In the genomic region with DNA sequence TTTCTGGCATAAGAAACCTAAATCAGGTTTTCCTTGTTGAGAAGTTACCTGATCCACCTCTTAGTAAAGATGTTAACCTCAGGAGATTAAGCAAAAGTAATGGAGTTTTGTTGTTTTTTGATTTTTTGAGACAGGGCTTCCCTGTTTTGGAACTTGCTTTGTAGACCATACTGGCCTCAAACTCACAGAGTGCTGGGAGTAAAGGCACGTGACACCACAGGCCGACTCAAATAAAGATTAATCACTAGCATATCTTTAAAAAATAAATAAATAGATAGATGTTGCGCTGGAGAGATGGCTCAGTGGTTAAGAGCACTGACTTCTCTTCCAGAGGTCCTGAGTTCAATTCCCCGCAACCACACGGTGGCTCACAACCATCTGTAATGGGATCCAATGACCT, we compare ENCODE assay signal across 8 mouse cellular contexts. TPM values are rescaled to one million over a fixed set of nuclear protein-coding genes. Genes with fewer than 3 reads are reported as not detected.
DNase-seq lines count a peak whose midpoint lies in the region; ATAC-seq lines count a peak whose summit lies in the region.

No protein-coding gene starts in this region.

- peak overlapping the region; percentile 82 for H3K9ac ChIP-seq in kidney, embryonic 15.5 days
- peak overlapping the region; percentile 83; the same call in 1 of the 2 replicates for H3K9ac ChIP-seq in hindbrain, embryonic 16.5 days (ENCODE audit: low read depth, low read length)
- H3K9ac ChIP-seq in midbrain, embryonic 15.5 days, result peak overlapping the region; percentile 94

- H3K4me2 ChIP-seq in kidney, embryonic 15.5 days, result peak overlapping the region; percentile 81
- peak overlapping the region; percentile 91 for H3K4me2 ChIP-seq in hindbrain, embryonic 16.5 days (ENCODE audit: low read length)
- H3K4me2 ChIP-seq in midbrain, embryonic 15.5 days, result peak overlapping the region; percentile 88

- H3K4me3 ChIP-seq in kidney, embryonic 15.5 days (replicated peaks), result peak overlapping the region; percentile 88
- H3K4me3 ChIP-seq in embryonic facial prominence, embryonic 10.5 days, result peak overlapping the region; percentile 90
- H3K4me3 ChIP-seq in hindbrain, embryonic 16.5 days (ENCODE audit: low read length), result peak overlapping the region; percentile 66
- H3K4me3 ChIP-seq in midbrain, embryonic 15.5 days, result peak overlapping the region; percentile 72

- H3K9me3 ChIP-seq in kidney, embryonic 15.5 days (replicated peaks), result no peaks in the 10 kb centered on the region
- no peaks in the 10 kb centered on the region for H3K9me3 ChIP-seq in embryonic facial prominence, embryonic 10.5 days
- H3K9me3 ChIP-seq in hindbrain, embryonic 16.5 days (ENCODE audit: control insufficient read depth, low read length), result no peaks in the 10 kb centered on the region
- H3K9me3 ChIP-seq in midbrain, embryonic 15.5 days, result no peaks in the 10 kb centered on the region

- 71% methylated on average over 5 of the region's 5 CpGs for WGBS in kidney, embryonic 15.5 days
- 76% methylated on average over 5 of the region's 5 CpGs for WGBS in embryonic facial prominence, embryonic 10.5 days
- WGBS in hindbrain, embryonic 16.5 days, result 78% methylated on average over 5 of the region's 5 CpGs
- 72% methylated on average over 5 of the region's 5 CpGs for WGBS in midbrain, embryonic 15.5 days

- H3K27me3 ChIP-seq in kidney, embryonic 15.5 days, result no peaks in the 10 kb centered on the region
- no peaks in the 10 kb centered on the region for H3K27me3 ChIP-seq in embryonic facial prominence, embryonic 10.5 days (replicated peaks; ENCODE audit: low read depth, poor library complexity, severe bottlenecking)
- H3K27me3 ChIP-seq in hindbrain, embryonic 16.5 days (replicated peaks; ENCODE audit: control insufficient read depth, insufficient read depth, low read length), result no peaks in the 10 kb centered on the region
- no peaks in the 10 kb centered on the region for H3K27me3 ChIP-seq in midbrain, embryonic 15.5 days (replicated peaks)

- no peak for ATAC-seq in kidney, embryonic 15.5 days (replicated peaks; ENCODE audit: low FRiP score)
- ATAC-seq in hindbrain, embryonic 16.5 days, result no peak
- ATAC-seq in midbrain, embryonic 15.5 days (replicated peaks), result no peak

- peaks cover 29% of the 10 kb centered on the region for H3K4me1 ChIP-seq in kidney, embryonic 15.5 days
- peaks cover 27% of the 10 kb centered on the region for H3K4me1 ChIP-seq in embryonic facial prominence, embryonic 10.5 days
- peaks cover 27% of the 10 kb centered on the region for H3K4me1 ChIP-seq in hindbrain, embryonic 16.5 days (ENCODE audit: control insufficient read depth, insufficient read depth, low read depth, low read length)
- H3K4me1 ChIP-seq in midbrain, embryonic 15.5 days, result peaks cover 32% of the 10 kb centered on the region

- peak overlapping the region; percentile 96 for H3K27ac ChIP-seq in kidney, embryonic 15.5 days
- H3K27ac ChIP-seq in embryonic facial prominence, embryonic 10.5 days (replicated peaks), result peak overlapping the region; percentile 95
- peak overlapping the region; percentile 95 for H3K27ac ChIP-seq in hindbrain, embryonic 16.5 days (ENCODE audit: low read depth, low read length)
- no peak overlapping the region for H3K27ac ChIP-seq in midbrain, embryonic 15.5 days

- peaks cover 2% of the 10 kb centered on the region for H3K36me3 ChIP-seq in kidney, embryonic 15.5 days
- H3K36me3 ChIP-seq in embryonic facial prominence, embryonic 10.5 days (replicated peaks), result peaks cover 16% of the 10 kb centered on the region
- H3K36me3 ChIP-seq in hindbrain, embryonic 16.5 days (ENCODE audit: control insufficient read depth, insufficient read depth, low read length), result peaks cover 2% of the 10 kb centered on the region; the same call in 1 of the 2 replicates
- no peaks in the 10 kb centered on the region for H3K36me3 ChIP-seq in midbrain, embryonic 15.5 days (replicated peaks)

- no peak for DNase-seq in kidney, postnatal 25 days
- no peak for DNase-seq in embryonic facial prominence, embryonic 10.5 days (ENCODE audit: low spot score)
- no peak for DNase-seq in ovary, postnatal 36 days (ENCODE audit: low spot score)
- DNase-seq in right cerebral cortex, postnatal 4 days, result no peak
- no peak for DNase-seq in cerebellum, postnatal 4 days (ENCODE audit: low spot score in 2 of 2)

RNA-seq across cellular contexts. Expression of a gene that starts 1.0 kb away (rescaled TPM):
- 66.8 and 68.5 TPM in 2 replicates for polyA plus RNA-seq in kidney, embryonic 15.5 days (2015; fragmentation: Nextera tagmentation; extraction: Ambion mirVana)
- polyA plus RNA-seq in embryonic facial prominence, embryonic 10.5 days (2016; fragmentation: Nextera tagmentation; extraction: Ambion mirVana), result 95.7 and 101 TPM in 2 replicates
- 50.1 and 60.2 TPM in 2 replicates for polyA plus RNA-seq in hindbrain, embryonic 16.5 days (2015; fragmentation: Nextera tagmentation; extraction: Ambion mirVana)
- polyA plus RNA-seq in midbrain, embryonic 15.5 days (2015; fragmentation: Nextera tagmentation; extraction: Ambion mirVana), result 58.0 and 61.8 TPM in 2 replicates

RNA-seq across cellular contexts. Expression of a gene that starts 38.8 kb away (rescaled TPM):
- polyA plus RNA-seq in kidney, embryonic 15.5 days (2015; fragmentation: Nextera tagmentation; extraction: Ambion mirVana), result 65.7 and 67.9 TPM in 2 replicates
- polyA plus RNA-seq in embryonic facial prominence, embryonic 10.5 days (2016; fragmentation: Nextera tagmentation; extraction: Ambion mirVana), result 62.0 and 62.6 TPM in 2 replicates
- 75.5 and 81.4 TPM in 2 replicates for polyA plus RNA-seq in hindbrain, embryonic 16.5 days (2015; fragmentation: Nextera tagmentation; extraction: Ambion mirVana)
- polyA plus RNA-seq in midbrain, embryonic 15.5 days (2015; fragmentation: Nextera tagmentation; extraction: Ambion mirVana), result 82.3 TPM in 2 replicates
